Mouse (Mus musculus) A20 (cell line): ENCODE results near the gene Pald1.
A peak's percentile ranks its signal among the peaks of the same experiment; 100 is the strongest.

Experiments used
- DNase-seq: peaks from one replicate; pipeline ENCODE4 v3.0.0-alpha.2; 2011; ENCODE audit warnings: low read depth, low spot score

Gene Pald1

GRCm38 (mm10) chr10:61334545-61334944 is 48.8 kb downstream of the Pald1 start:
- DNase-seq, result no peak

GRCm38 (mm10) chr10:61331046-61331445 is 52.3 kb downstream of the Pald1 start:
- DNase-seq, result no peak

GRCm38 (mm10) chr10:61328927-61329326 is 54.4 kb downstream of the Pald1 start:
- no peak for DNase-seq

GRCm38 (mm10) chr10:61327545-61327944 is 55.8 kb downstream of the Pald1 start:
- DNase-seq, result no peak

GRCm38 (mm10) chr10:61325782-61326328 is 57.5 kb downstream of the Pald1 start:
- DNase-seq, result no peak

GRCm38 (mm10) chr10:61324717-61325116 is 58.6 kb downstream of the Pald1 start:
- no peak for DNase-seq

- no peak for DNase-seq
Measured at GRCm38 (mm10) chr10:61318527-61318926, 64.8 kb downstream of the Pald1 start.

- no peak for DNase-seq
Measured at GRCm38 (mm10) chr10:61315324-61315880, 67.9 kb downstream of the Pald1 start.

- DNase-seq, result no peak
Measured at GRCm38 (mm10) chr10:61313750-61314149, 69.6 kb downstream of the Pald1 start.

GRCm38 (mm10) chr10:61312754-61313153 is 70.6 kb downstream of the Pald1 start:
- DNase-seq, result no peak

GRCm38 (mm10) chr10:61312159-61312558 is 71.2 kb downstream of the Pald1 start:
- no peak for DNase-seq

GRCm38 (mm10) chr10:61308706-61309320 is 74.5 kb downstream of the Pald1 start:
- DNase-seq, result no peak

- no peak for DNase-seq
Measured at GRCm38 (mm10) chr10:61305928-61306590, 77.3 kb downstream of the Pald1 start.

GRCm38 (mm10) chr10:61304046-61304445 is 79.3 kb downstream of the Pald1 start:
- DNase-seq, result no peak

GRCm38 (mm10) chr10:61300996-61301395 is 82.3 kb downstream of the Pald1 start:
- DNase-seq, result peak; percentile 52

GRCm38 (mm10) chr10:61297477-61297876 is 85.9 kb downstream of the Pald1 start, which contains the start of gene Prf1:
Prf1 (plus strand) TSS chr10:61297833.
- DNase-seq, result no peak

- DNase-seq, result no peak
Measured at GRCm38 (mm10) chr10:61296713-61297445, 86.5 kb downstream of the Pald1 start.

- DNase-seq, result no peak
Measured at GRCm38 (mm10) chr10:61294242-61294641, 89.1 kb downstream of the Pald1 start.

- no peak for DNase-seq
Measured at GRCm38 (mm10) chr10:61290479-61290878, 92.9 kb downstream of the Pald1 start.

- DNase-seq, result no peak
Measured at GRCm38 (mm10) chr10:61290016-61290415, 93.3 kb downstream of the Pald1 start.

- no peak for DNase-seq
Measured at GRCm38 (mm10) chr10:61286246-61286645, 97.1 kb downstream of the Pald1 start.

GRCm38 (mm10) chr10:61285271-61285670 is 98.1 kb downstream of the Pald1 start:
- no peak for DNase-seq
